16 mouse cellular contexts compared by ENCODE assay signal in the genomic region with DNA sequence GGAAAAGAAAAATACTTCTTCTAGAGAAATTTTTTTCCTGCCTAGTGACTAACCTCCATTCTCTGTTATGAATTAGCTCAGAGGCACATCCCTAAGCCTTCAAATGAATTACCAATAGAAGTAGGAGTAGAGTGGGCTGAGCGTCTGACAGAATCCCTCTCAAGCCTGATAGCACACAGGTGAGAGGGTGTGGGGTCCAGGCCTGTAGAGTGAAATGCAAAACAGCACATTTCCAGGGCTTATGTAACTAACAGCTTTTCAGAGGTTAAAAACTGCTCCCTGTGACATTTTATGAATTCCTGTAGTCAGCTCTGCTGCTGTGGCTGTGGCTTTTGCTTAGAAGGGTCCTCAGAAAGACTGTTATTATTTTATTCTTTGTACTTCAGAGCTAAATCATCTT.
DNase-seq lines count a peak whose midpoint lies in the region; TF ChIP-seq lines count a peak whose summit lies in the region.
"Had no signal": no experiment of that assay in that cellular context is flagged by ENCODE, and none has a peak within 500 bp of the region (broad histone marks: within the 10 kb centered on the region; RNA-seq: fewer than 3 reads in every experiment).

No protein-coding gene starts in this region.

- peak; percentile 67 for DNase-seq in heart, adult 11 months
- no peak for DNase-seq in heart, adult 18-20 months
- no peak for DNase-seq in layer of hippocampus, adult 2 months (ENCODE audit: low spot score in 2 of 2)
- no peak for DNase-seq in layer of hippocampus, postnatal 14 days (ENCODE audit: low spot score in 2 of 2)
- peak; percentile 51 for DNase-seq in brain, adult 2 months (ENCODE audit: low read depth, low spot score)
- no peak for DNase-seq in gastrocnemius, postnatal 10 days
- DNase-seq: adrenal gland, adult 2 months; adrenal gland, postnatal 10 days; adrenal gland, postnatal 25 days; cerebellum, adult 11-12 months; cerebellum, adult 2 months; cerebellum, adult 9-10 months; cerebellum, postnatal 10 days; cerebellum, postnatal 25 days had no signal

- no peak for TF ChIP-seq CTCF in layer of hippocampus, adult 2 months (conservative IDR thresholded peaks at IDR 0.05)

- H3K27ac ChIP-seq in layer of hippocampus, adult 2 months, result peak overlapping the region; percentile 68
- H3K27ac ChIP-seq: embryonic facial prominence, embryonic 10.5 days; embryonic facial prominence, embryonic 12.5 days had no signal

- H3K4me3 ChIP-seq in layer of hippocampus, adult 2 months, result no peak overlapping the region
- H3K4me3 ChIP-seq: embryonic facial prominence, embryonic 10.5 days; embryonic facial prominence, embryonic 12.5 days had no signal

Comparison
In these comparisons a context has a peak if more than half of its experiments do, and no peak if none do; other contexts are left out.
1. DNase-seq: peak in heart, adult 11 months (single experiment) and brain, adult 2 months (single experiment); none in heart, adult 18-20 months (0 of 2), layer of hippocampus, adult 2 months (0 of 2), layer of hippocampus, postnatal 14 days (0 of 2) and gastrocnemius, postnatal 10 days (single experiment).